Mouse (Mus musculus) small intestine, adult 2 months (tissue): Measurements from ENCODE around the gene Gpx3. TPM values are rescaled to one million over a fixed set of nuclear protein-coding genes. Genes with fewer than 3 reads are reported as not detected.
"Not testable (repeated sequence)": the region's sequence is repeated elsewhere in the genome, so short reads cannot be mapped to it uniquely, and the experiment has no call there.

ENCODE experiments used
- H3K27ac ChIP-seq: fragments of 200-500 bp; 2 replicates; pipeline ENCODE4 v1.5.1; 2012; ENCODE audit warnings: low read depth, low read length, control low read depth, inconsistent platforms; ENCODE audit not compliant: insufficient read depth
- H3K27me3 ChIP-seq: fragments of 200-500 bp; 2 replicates; pipeline ENCODE4 v1.6.1; 2012; ENCODE audit warnings: mild to moderate bottlenecking, moderate library complexity, low read length, inconsistent platforms; ENCODE audit not compliant: control insufficient read depth, insufficient read depth
- H3K36me3 ChIP-seq: fragments of 200-500 bp; 2 replicates; pipeline ENCODE4 v1.6.1; 2012; ENCODE audit warnings: mild to moderate bottlenecking, low read length, control low read depth, inconsistent platforms; ENCODE audit not compliant: control insufficient read depth, insufficient read depth
- H3K4me1 ChIP-seq: fragments of 200-500 bp; 2 replicates; pipeline ENCODE4 v1.6.1; 2012; ENCODE audit warnings: low read length, inconsistent platforms, mixed read lengths; ENCODE audit not compliant: control insufficient read depth, insufficient read depth, insufficient read length
- H3K4me3 ChIP-seq: fragments of 200-500 bp; 2 replicates; pipeline ENCODE4 v1.5.1; 2012; ENCODE audit warnings: low read depth, mild to moderate bottlenecking, control low read depth, inconsistent platforms, low read length, moderate library complexity
- CTCF ChIP-seq: fragments of 200-500 bp; IDR thresholded peaks from 2 replicates; pipeline ENCODE4 v1.5.1; 2012; ENCODE audit warnings: low read depth, mild to moderate bottlenecking, control low read depth, inconsistent platforms, low read length, moderate library complexity, mixed read lengths; ENCODE audit not compliant: insufficient replicate concordance, insufficient read length; ENCODE audit errors: extremely low read depth
- POLR2A ChIP-seq: fragments of 200-500 bp; IDR thresholded peaks from 2 replicates; pipeline ENCODE4 v1.6.1; 2012; ENCODE audit warnings: low read depth, mild to moderate bottlenecking, control low read depth, inconsistent platforms, low read length, moderate library complexity
- WGBS: fragments of 180-500 bp; shearing (Covaris S2); methylation state at CpG from one replicate; pipeline ENCODE4 v1.1.7; 2018; 5-methylcytosine and 5-hydroxymethylcytosine counted together
- polyA plus RNA-seq: library from polyadenylated mRNA; depleted of rRNA; stranded (reverse); fragments of >200 nt; gene quantifications from 2 replicates; pipeline ENCODE4 v1.2.3, GENCODE M21; 2012; rRNA removed

Gene Gpx3
- polyA plus RNA-seq, 1 experiment = 90.3 TPM

GRCm38 (mm10) chr11:54956912-54957311 lies 54.7 kb downstream of the Gpx3 start:
- Histone ChIP-seq H3K4me1 (peaks cover 39% of the 10 kb centered on the region), H3K27me3 (no peaks in the 10 kb centered on the region), H3K27ac (no peak overlapping the region), H3K4me3 (no peak overlapping the region), H3K36me3 (0 out of 2 replicates have a peak, but pooled peaks cover 1% of the 10 kb centered on the region)
- TF ChIP-seq CTCF (no peak), POLR2A (no peak)
- WGBS = 74% methylated on average over 7 of the region's 7 CpGs

- 49% methylated on average over 3 of the region's 3 CpGs for WGBS
- H3K27me3 ChIP-seq, H3K36me3 ChIP-seq, H3K4me3 ChIP-seq: not testable (repeated sequence)
- peaks cover 41% of the 10 kb centered on the region for H3K4me1 ChIP-seq
- peak overlapping the region; percentile 94 for H3K27ac ChIP-seq
Observed at GRCm38 (mm10) chr11:54957708-54958107, 55.5 kb downstream of the Gpx3 start.

- no peak for TF ChIP-seq CTCF
- no peak for TF ChIP-seq POLR2A
- Histone ChIP-seq H3K4me1 (peaks cover 44% of the 10 kb centered on the region), H3K27me3 (no peaks in the 10 kb centered on the region), H3K27ac (peak overlapping the region; percentile 94), H3K4me3 (no peak overlapping the region), H3K36me3 (no peaks in the 10 kb centered on the region)
- WGBS = 15% methylated on average over 3 of the region's 3 CpGs
Observed at GRCm38 (mm10) chr11:54958571-54959073, 56.4 kb downstream of the Gpx3 start.

Other genes starting within 250 kb of the Gpx3 start
- gene Cdc42se2, start 114.8 kb upstream of the Gpx3 start, polyA plus RNA-seq = 23.2 and 69.2 TPM in 2 replicates
- gene Lyrm7, start 41.5 kb upstream of the Gpx3 start, polyA plus RNA-seq = 0.03 and 0.15 TPM in 2 replicates
- 371 and 593 TPM in 2 replicates for gene Hint1, start 36.1 kb upstream of the Gpx3 start, polyA plus RNA-seq
- gene Tnip1, start 60.5 kb downstream of the Gpx3 start, polyA plus RNA-seq = 47.9 and 122 TPM in 2 replicates
- 23.1 and 30.1 TPM in 2 replicates for gene Anxa6, start 131.0 kb downstream of the Gpx3 start, polyA plus RNA-seq
- 1.1 and 1.7 TPM in 2 replicates for gene Ccdc69, start 175.7 kb downstream of the Gpx3 start, polyA plus RNA-seq
- 16.6 and 24.2 TPM in 2 replicates for gene Gm2a, start 195.7 kb downstream of the Gpx3 start, polyA plus RNA-seq
- 0.18 and 0.23 TPM in 2 replicates for gene Slc36a3, start 249.3 kb downstream of the Gpx3 start, polyA plus RNA-seq